ENCODE assay signal across 9 mouse cellular contexts in the genomic region with DNA sequence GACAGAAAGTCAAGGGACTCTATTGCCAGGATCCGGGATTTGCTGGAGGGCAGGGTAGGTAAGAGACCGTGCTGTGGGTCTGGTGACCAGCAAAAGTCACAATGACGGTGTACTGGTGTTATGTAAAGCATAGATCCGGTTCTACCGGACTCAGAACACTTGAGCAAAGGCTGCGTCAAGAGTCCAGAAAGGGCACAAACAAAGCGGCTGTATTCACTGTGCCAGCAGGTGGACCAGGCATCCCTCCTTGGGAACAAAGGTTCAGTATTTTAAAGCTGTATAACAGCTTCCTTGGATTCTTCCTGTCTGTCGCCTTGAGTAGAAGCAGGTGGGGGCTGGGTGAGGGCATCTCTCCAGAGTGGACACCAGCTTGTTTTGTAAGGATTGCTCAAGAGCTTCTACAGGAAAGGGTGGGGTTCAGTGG. TPM values are rescaled to one million over a fixed set of nuclear protein-coding genes. Genes with fewer than 3 reads are reported as not detected.
A peak's percentile ranks its signal among the peaks of the same experiment; 100 is the strongest.
DNase-seq lines count a peak whose midpoint lies in the region; ATAC-seq and TF ChIP-seq lines count a peak whose summit lies in the region.
"Had no signal": no experiment of that assay in that cellular context is flagged by ENCODE, and none has a peak within 500 bp of the region (broad histone marks: within the 10 kb centered on the region; RNA-seq: fewer than 3 reads in every experiment).

No protein-coding gene starts in this region.

- H3K27me3 ChIP-seq in hindbrain, embryonic 10.5 days (ENCODE audit: insufficient read depth, poor library complexity, severe bottlenecking): no peaks in the 10 kb centered on the region; the same call in 1 of the 2 replicates
- H3K27me3 ChIP-seq in hindbrain, postnatal 0 days (ENCODE audit: insufficient read depth, low read length): no peaks in the 10 kb centered on the region
- H3K27me3 ChIP-seq: CH12.LX had no signal

- no peak overlapping the region for H3K4me2 ChIP-seq in hindbrain, postnatal 0 days (ENCODE audit: low read depth, low read length)

- no peak overlapping the region for H3K9ac ChIP-seq in hindbrain, postnatal 0 days (replicated peaks; ENCODE audit: low read length)

- H3K9me3 ChIP-seq in hindbrain, embryonic 10.5 days: no peaks in the 10 kb centered on the region
- H3K9me3 ChIP-seq in hindbrain, postnatal 0 days (ENCODE audit: low read length): no peaks in the 10 kb centered on the region

- TF ChIP-seq CTCF in hindbrain, postnatal 0 days (IDR thresholded peaks at IDR 0.05; ENCODE audit: low read depth): no peak

- 75% methylated on average over 8 of the region's 8 CpGs for WGBS in hindbrain, embryonic 10.5 days
- WGBS in hindbrain, postnatal 0 days: 63% methylated on average over 8 of the region's 8 CpGs

- H3K4me3 ChIP-seq in hindbrain, embryonic 10.5 days: no peak overlapping the region
- no peak overlapping the region for H3K4me3 ChIP-seq in hindbrain, postnatal 0 days (ENCODE audit: low read length)

- H3K4me1 ChIP-seq in hindbrain, embryonic 10.5 days (replicated peaks): peaks cover 33% of the 10 kb centered on the region
- H3K4me1 ChIP-seq in hindbrain, postnatal 0 days (ENCODE audit: insufficient read depth, low read length): no peaks in the 10 kb centered on the region

- H3K36me3 ChIP-seq in hindbrain, embryonic 10.5 days: no peaks in the 10 kb centered on the region
- H3K36me3 ChIP-seq in hindbrain, postnatal 0 days (ENCODE audit: insufficient read depth, low read length): no peaks in the 10 kb centered on the region

- ATAC-seq in hindbrain, postnatal 0 days: no peak

- no peak for DNase-seq in hindbrain, embryonic 10.5 days (ENCODE audit: low spot score)
- DNase-seq in hindbrain, postnatal 0 days (ENCODE audit: low spot score): no peak
- peak; percentile 52 to 57 for DNase-seq in heart, adult 9 months (ENCODE audit: low spot score in 2 of 2)
- peak; percentile 83 to 89 for DNase-seq in kidney, postnatal 36 days
- peak; percentile 33 to 48 for DNase-seq in monocyte, adult 2 months (ENCODE audit: low read depth in 1 of 2, low spot score in 2 of 2)
- no peak for DNase-seq in left cerebral cortex, adult 11 months (ENCODE audit: low spot score)
- no peak for DNase-seq in spleen, postnatal 14 days (ENCODE audit: low spot score in 2 of 2)
- no peak for DNase-seq in spleen, adult 18-20 months

- peak overlapping the region; percentile 62 for H3K27ac ChIP-seq in hindbrain, embryonic 10.5 days
- no peak overlapping the region; the same call in 1 of the 2 replicates for H3K27ac ChIP-seq in hindbrain, postnatal 0 days

RNA-seq across cellular contexts. Expression of gene Rassf3, which starts 22.3 kb away (rescaled TPM):
- 8.0 and 11.4 TPM in 2 replicates for polyA plus RNA-seq in hindbrain, embryonic 10.5 days (2016; fragmentation: Nextera tagmentation; extraction: Ambion mirVana)
- 7.4 and 11.1 TPM in 2 replicates for total RNA-seq in hindbrain, postnatal 0 days (2014; rRNA removed)
- polyA plus RNA-seq in hindbrain, postnatal 0 days (2015; fragmentation: Nextera tagmentation; extraction: Ambion mirVana): 5.7 and 6.0 TPM in 2 replicates

Comparison
In these comparisons a context has a peak if more than half of its experiments do, and no peak if none do; other contexts are left out.
1. DNase-seq: peak in heart, adult 9 months (2 of 2), kidney, postnatal 36 days (2 of 2) and monocyte, adult 2 months (2 of 2); none in hindbrain, embryonic 10.5 days (single experiment), hindbrain, postnatal 0 days (single experiment), left cerebral cortex, adult 11 months (single experiment), spleen, postnatal 14 days (0 of 2) and spleen, adult 18-20 months (0 of 2).